ENCODE assay signal across 8 mouse cellular contexts in genomic region chr6:29395910-29396713, GRCm38 (mm10). TPM values are rescaled to one million over a fixed set of nuclear protein-coding genes. Genes with fewer than 3 reads are reported as not detected.
DNase-seq lines count a peak whose midpoint lies in the region; ATAC-seq and TF ChIP-seq lines count a peak whose summit lies in the region.

Ccdc136 (plus strand) TSS chr6:29396309.

- peak within 1 kb of the TSS; percentile 69 for H3K4me2 ChIP-seq in forebrain, embryonic 16.5 days (ENCODE audit: low read length)

- WGBS in forebrain, embryonic 16.5 days: under 1% methylated on average over 43 of the region's 49 CpGs
- WGBS in lung, adult 2 months: under 1% methylated on average over 47 of the region's 49 CpGs

- no peaks in the 10 kb centered on the region for H3K4me1 ChIP-seq in MEL (ENCODE audit: control insufficient read depth in 1 of 2, insufficient read depth in 2 of 2, low read length in 2 of 2)
- H3K4me1 ChIP-seq in forebrain, embryonic 16.5 days (replicated peaks; ENCODE audit: control insufficient read depth, insufficient read depth, low read length): peaks cover 15% of the 10 kb centered on the region
- H3K4me1 ChIP-seq in lung, adult 2 months (ENCODE audit: control insufficient read depth, insufficient read depth, low read length): 0 out of 2 replicates have a peak, but pooled peaks cover 2% of the 10 kb centered on the region

- TF ChIP-seq POLR2A in MEL (IDR thresholded peaks at IDR 0.05; ENCODE audit: control insufficient read depth in 1 of 2, insufficient read depth in 1 of 2, low read depth in 1 of 2, low read length in 2 of 2, poor library complexity in 1 of 2): no peak
- peak; percentile 36; the same call in 1 of the 2 replicates for TF ChIP-seq POLR2A in lung, adult 2 months (IDR thresholded peaks at IDR 0.05; ENCODE audit: borderline replicate concordance, extremely low read depth, low read depth, low read length)

- DNase-seq in MEL (ENCODE audit: low read depth, low spot score): no peak
- peak; percentile 92 for DNase-seq in cerebellum, adult 11-12 months
- DNase-seq in heart, postnatal 25 days (ENCODE audit: low spot score): peak; percentile 71
- peak; percentile 74 to 84 for DNase-seq in layer of hippocampus, adult 2 months (ENCODE audit: low spot score in 2 of 2)
- peak; percentile 69 for DNase-seq in lung, adult 2 months
- peak; percentile 65 for DNase-seq in ovary, adult 18-20 months (ENCODE audit: low spot score)
- DNase-seq in urinary bladder, postnatal 25 days (ENCODE audit: low spot score): peak; percentile 63

- no peak for TF ChIP-seq EP300 in MEL (IDR thresholded peaks at IDR 0.05; ENCODE audit: low read depth in 1 of 2, low read length in 2 of 2)

- peak within 1 kb of the TSS; percentile 28; the same call in 1 of the 2 replicates for H3K9ac ChIP-seq in MEL (ENCODE audit: control insufficient read depth, low read depth, low read length, poor library complexity, severe bottlenecking)
- H3K9ac ChIP-seq in forebrain, embryonic 16.5 days (replicated peaks; ENCODE audit: low read depth, low read length): peak within 1 kb of the TSS; percentile 75

- H3K4me3 ChIP-seq in MEL (ENCODE audit: control insufficient read depth in 1 of 2, insufficient read depth in 1 of 2, low read depth in 2 of 2, low read length in 2 of 2): peak within 1 kb of the TSS; percentile 50 to 52; a peak in 3 of 4 replicates
- H3K4me3 ChIP-seq in forebrain, embryonic 16.5 days (replicated peaks; ENCODE audit: low read length): peak within 1 kb of the TSS; percentile 80
- peak within 1 kb of the TSS; percentile 70 for H3K4me3 ChIP-seq in layer of hippocampus, adult 2 months
- H3K4me3 ChIP-seq in lung, adult 2 months (replicated peaks; ENCODE audit: extremely low read depth, low read depth, low read length): peak within 1 kb of the TSS; percentile 58

- H3K79me2 ChIP-seq in MEL (ENCODE audit: control insufficient read depth, insufficient read depth, low read length, poor library complexity): no peaks in the 10 kb centered on the region

- intact Hi-C loops in heart, postnatal 25 days (cut with DNase I): loop anchor here (2.0 to 10.0 kb wide), 2 partner anchors 37 to 249 kb away; partner anchors contain the start of gene Flnc

- no peaks in the 10 kb centered on the region for H3K36me3 ChIP-seq in MEL (ENCODE audit: control insufficient read depth in 1 of 2, insufficient read depth in 2 of 2, low read length in 2 of 2)
- 0 out of 2 replicates have a peak, but pooled peaks cover 2% of the 10 kb centered on the region for H3K36me3 ChIP-seq in forebrain, embryonic 16.5 days (ENCODE audit: control insufficient read depth, insufficient read depth)

- H3K27ac ChIP-seq in MEL (ENCODE audit: control insufficient read depth, low read depth, low read length): no peak within 1 kb of the TSS
- H3K27ac ChIP-seq in forebrain, embryonic 16.5 days (ENCODE audit: low read length): peak within 1 kb of the TSS; percentile 75
- peak within 1 kb of the TSS; percentile 85 for H3K27ac ChIP-seq in layer of hippocampus, adult 2 months

- no peak for TF ChIP-seq CTCF in MEL (IDR thresholded peaks at IDR 0.05 in 2 of 3, conservative IDR thresholded peaks at IDR 0.05 in 1 of 3; ENCODE audit: control insufficient read depth in 1 of 3, insufficient read depth in 1 of 3, low read depth in 2 of 3, low read length in 3 of 3, poor library complexity in 1 of 3, severe bottlenecking in 1 of 3)
- no peak for TF ChIP-seq CTCF in layer of hippocampus, adult 2 months (conservative IDR thresholded peaks at IDR 0.05)
- TF ChIP-seq CTCF in lung, adult 2 months (IDR thresholded peaks at IDR 0.05; ENCODE audit: insufficient read depth, low read length): no peak

- peak; percentile 90 for ATAC-seq in forebrain, embryonic 16.5 days

- peaks cover 22% of the 10 kb centered on the region in 2 experiments for H3K27me3 ChIP-seq in MEL (ENCODE audit: control insufficient read depth in 1 of 2, insufficient read depth in 2 of 2, low read length in 2 of 2)
- no peaks in the 10 kb centered on the region for H3K27me3 ChIP-seq in forebrain, embryonic 16.5 days (replicated peaks; ENCODE audit: control insufficient read depth, insufficient read depth, low read length)

- no peaks in the 10 kb centered on the region for H3K9me3 ChIP-seq in MEL (replicated peaks; ENCODE audit: insufficient read depth, low read length)
- H3K9me3 ChIP-seq in forebrain, embryonic 16.5 days (ENCODE audit: control insufficient read depth, low read length): no peaks in the 10 kb centered on the region

- TF ChIP-seq RAD21 in MEL (IDR thresholded peaks at IDR 0.05; ENCODE audit: low read depth, low read length): no peak

TF ChIP-seq in MEL, 35 proteins besides CTCF, POLR2A, EP300 and RAD21:
- peak; percentile 63 for TF ChIP-seq USF1 (IDR thresholded peaks at IDR 0.05; ENCODE audit: low read depth, low read length)
- TF ChIP-seq UBTF (IDR thresholded peaks at IDR 0.05; ENCODE audit: borderline replicate concordance, insufficient read depth, low read depth, low read length): no peak
TF ChIP-seq in MEL: peak in this region for 1.

RNA-seq across cellular contexts. Expression of gene Ccdc136, which starts in this region (rescaled TPM):
- not detected in 2 replicates for total RNA-seq in MEL (2012; rRNA removed)
- polyA plus RNA-seq in MEL (2012; ENCODE audit: insufficient read depth in 1 of 2, insufficient read length in 2 of 2, low read depth in 1 of 2, low replicate concordance in 2 of 2, missing spikeins in 1 of 2): under 1 TPM in 1 of 2 experiments, not detected in 1; 0.22 TPM
- polyA plus RNA-seq in forebrain, embryonic 16.5 days (2015; fragmentation: Nextera tagmentation; extraction: Ambion mirVana): 37.7 and 45.5 TPM in 2 replicates
- total RNA-seq in heart, postnatal 25 days (2021): 1 to 10 TPM; 1.9 to 3.1 TPM
- 10 to 100 TPM; 66.9 to 74.2 TPM for total RNA-seq in layer of hippocampus, adult 2 months (2021)
- 2.5 and 3.2 TPM in 2 replicates for polyA plus RNA-seq in lung, adult 2 months (2012; rRNA removed)

Comparison
In these comparisons a context has a peak if more than half of its experiments do, and no peak if none do; other contexts are left out.
1. RNA of gene Ccdc136 (total RNA-seq): 66.9 to 74.2 TPM in layer of hippocampus, adult 2 months; 1.9 to 3.1 TPM in heart, postnatal 25 days and not detected in MEL; every median in the first group is over 10 times any median in the second.
2. Peak in every context shown above with its lines, with median percentiles within 50 percentile points of each other: H3K4me3 ChIP-seq.